Mouse (Mus musculus) spleen, postnatal 36 days (tissue): ENCODE measurements around the gene Txndc5.

Source experiments
- DNase-seq, 2 experiments: peaks; one replicate each; pipeline ENCODE4 v3.0.0; 2022; ENCODE audit warnings: low spot score in 2 of 2, mixed read lengths in 1 of 2

The Txndc5 gene

GRCm38 (mm10) chr13:38463410-38463809 lies 65.2 kb downstream of the Txndc5 start:
- DNase-seq: no peak

GRCm38 (mm10) chr13:38451446-38451845 lies 77.2 kb downstream of the Txndc5 start:
- no peak for DNase-seq
